Mouse (Mus musculus) layer of hippocampus, adult 2 months (tissue): ENCODE data around the gene Hlcs. TPM values are rescaled to one million over a fixed set of nuclear protein-coding genes. Genes with fewer than 3 reads are reported as not detected.

Experiments used
- DNase-seq, 2 experiments: peaks; one replicate each; pipeline ENCODE4 v3.0.0; 2022; ENCODE audit warnings: low spot score in 2 of 2
- H3K27ac ChIP-seq: fragments of 200-600 bp; 2 replicates; pipeline ENCODE4 v1.8.1; 2022
- H3K4me3 ChIP-seq: fragments of 200-600 bp; 2 replicates; pipeline ENCODE4 v1.8.1; 2022; ENCODE audit warnings: mild to moderate bottlenecking
- CTCF ChIP-seq: fragments of 200-600 bp; conservative IDR thresholded peaks from 2 replicates; pipeline ENCODE4 v1.8.1; 2022; ENCODE audit warnings: antibody characterized with exemption, mild to moderate bottlenecking, moderate library complexity
- total RNA-seq, 2 experiments: library from RNA; stranded (reverse); gene quantifications; 2 replicates each; pipeline ENCODE4 v1.2.3; 2021

The Hlcs gene
- total RNA-seq, 2 experiments from 2014 or later, result 14.0 to 15.2 TPM

- TF ChIP-seq CTCF, result no peak
- Histone ChIP-seq H3K27ac (no peak overlapping the region), H3K4me3 (no peak overlapping the region)
- DNase-seq, result no peak
Measured at GRCm38 (mm10) chr16:94128236-94128835, 185.0 kb downstream of the Hlcs start.

- no peak for TF ChIP-seq CTCF
- Histone ChIP-seq H3K27ac (no peak overlapping the region), H3K4me3 (no peak overlapping the region)
- no peak for DNase-seq
Measured at GRCm38 (mm10) chr16:94126200-94126599, 187.2 kb downstream of the Hlcs start.

GRCm38 (mm10) chr16:94125172-94125981 is 188.0 kb downstream of the Hlcs start:
- TF ChIP-seq CTCF, result no peak
- Histone ChIP-seq H3K4me3 (peak overlapping the region; percentile 53), H3K27ac (peak overlapping the region; percentile 83)
- peak; percentile 12 to 33 for DNase-seq

- no peak overlapping the region for H3K4me3 ChIP-seq
- peak in 1 of 2 experiments; percentile 12 for DNase-seq
- TF ChIP-seq CTCF, result no peak
- H3K27ac ChIP-seq, result no peak overlapping the region
Measured at GRCm38 (mm10) chr16:94123247-94123646, 190.1 kb downstream of the Hlcs start.

GRCm38 (mm10) chr16:94122347-94122746 is 191.0 kb downstream of the Hlcs start:
- TF ChIP-seq CTCF, result no peak
- no peak overlapping the region for H3K4me3 ChIP-seq
- H3K27ac ChIP-seq, result no peak overlapping the region
- DNase-seq, result no peak

- Histone ChIP-seq H3K27ac (no peak overlapping the region), H3K4me3 (no peak overlapping the region)
- TF ChIP-seq CTCF, result no peak
- no peak for DNase-seq
Measured at GRCm38 (mm10) chr16:94118394-94118793, 195.0 kb downstream of the Hlcs start.

- no peak for DNase-seq
- Histone ChIP-seq H3K27ac (no peak overlapping the region), H3K4me3 (no peak overlapping the region)
- TF ChIP-seq CTCF, result no peak
Measured at GRCm38 (mm10) chr16:94117333-94117732, 196.0 kb downstream of the Hlcs start.

- Histone ChIP-seq H3K27ac (no peak overlapping the region), H3K4me3 (no peak overlapping the region)
- TF ChIP-seq CTCF, result no peak
- DNase-seq, result no peak
Measured at GRCm38 (mm10) chr16:94114693-94115092, 198.7 kb downstream of the Hlcs start.

- H3K4me3 ChIP-seq, result no peak overlapping the region
- no peak for TF ChIP-seq CTCF
- DNase-seq, result no peak
- no peak overlapping the region for H3K27ac ChIP-seq
Measured at GRCm38 (mm10) chr16:94113160-94113559, 200.2 kb downstream of the Hlcs start.

GRCm38 (mm10) chr16:94097724-94098455 is 215.5 kb downstream of the Hlcs start:
- Histone ChIP-seq H3K27ac (no peak overlapping the region), H3K4me3 (no peak overlapping the region)
- DNase-seq, result no peak
- no peak for TF ChIP-seq CTCF

- DNase-seq, result no peak
- H3K27ac ChIP-seq, result no peak overlapping the region
- no peak for TF ChIP-seq CTCF
- no peak overlapping the region for H3K4me3 ChIP-seq
Measured at GRCm38 (mm10) chr16:94096479-94096878, 216.9 kb downstream of the Hlcs start.

GRCm38 (mm10) chr16:94095109-94095822 is 218.1 kb downstream of the Hlcs start:
- DNase-seq, result no peak
- Histone ChIP-seq H3K4me3 (no peak overlapping the region), H3K27ac (no peak overlapping the region)
- no peak for TF ChIP-seq CTCF
